Mouse (Mus musculus): ENCODE data around the gene Kif5c.

Kif5c gene

DNA sequence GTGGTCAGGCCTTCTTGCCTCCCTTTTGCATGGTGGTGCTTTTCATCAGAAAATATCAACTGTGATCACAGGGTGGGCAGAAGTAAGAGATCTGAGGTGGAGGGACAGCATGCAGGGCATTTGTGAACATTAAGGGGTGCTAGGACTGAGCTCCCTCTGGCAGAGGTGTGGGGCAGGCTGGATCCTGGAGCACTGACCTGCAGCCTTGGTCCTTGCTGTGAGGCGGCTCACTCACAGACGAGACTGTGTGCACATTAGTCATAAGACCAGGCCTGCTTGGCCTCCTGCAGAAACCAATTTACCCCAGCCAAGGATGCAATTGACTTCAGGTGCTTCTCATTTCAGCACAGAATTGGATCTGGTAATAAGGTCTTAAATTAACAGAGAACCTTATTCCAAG, 128.6 kb downstream of the Kif5c start:
- WGBS = 70% methylated on average over 2 of the region's 2 CpGs

DNA sequence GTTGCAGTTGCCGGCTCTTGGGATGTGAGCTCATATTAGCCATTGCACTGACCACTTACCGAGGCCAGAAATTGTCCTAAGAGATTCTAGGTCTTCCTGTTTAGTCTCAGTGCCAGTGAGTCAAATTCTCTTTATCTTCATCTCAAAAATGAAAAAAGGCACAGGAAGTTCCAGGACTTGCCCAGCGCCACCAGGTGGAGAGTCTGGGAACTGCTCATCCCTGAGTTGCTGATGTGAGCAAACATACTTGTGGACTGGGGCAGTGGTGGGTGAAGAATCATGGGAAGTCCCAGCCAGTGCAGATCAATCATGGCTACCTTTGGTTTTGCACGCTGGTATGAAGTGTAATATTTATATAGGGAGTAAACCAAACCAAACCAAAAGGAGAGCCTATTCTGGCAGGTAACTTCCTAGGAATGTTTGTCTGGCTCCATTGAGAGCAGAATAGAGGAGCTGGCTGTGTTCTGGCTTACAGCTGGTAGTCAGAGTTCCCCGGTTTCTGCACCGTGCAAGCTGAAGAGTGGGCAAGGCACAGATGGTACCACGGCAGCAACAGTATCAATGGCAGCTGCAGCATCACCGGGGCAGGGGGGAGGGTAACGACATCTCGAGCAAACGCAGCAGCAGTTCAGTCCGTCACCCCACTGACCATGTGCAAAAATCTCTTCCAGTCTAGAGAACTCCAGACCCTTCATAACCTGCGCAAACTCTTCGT, 129.7 kb downstream of the Kif5c start:
- 52% methylated on average over 14 of the region's 14 CpGs for WGBS

DNA sequence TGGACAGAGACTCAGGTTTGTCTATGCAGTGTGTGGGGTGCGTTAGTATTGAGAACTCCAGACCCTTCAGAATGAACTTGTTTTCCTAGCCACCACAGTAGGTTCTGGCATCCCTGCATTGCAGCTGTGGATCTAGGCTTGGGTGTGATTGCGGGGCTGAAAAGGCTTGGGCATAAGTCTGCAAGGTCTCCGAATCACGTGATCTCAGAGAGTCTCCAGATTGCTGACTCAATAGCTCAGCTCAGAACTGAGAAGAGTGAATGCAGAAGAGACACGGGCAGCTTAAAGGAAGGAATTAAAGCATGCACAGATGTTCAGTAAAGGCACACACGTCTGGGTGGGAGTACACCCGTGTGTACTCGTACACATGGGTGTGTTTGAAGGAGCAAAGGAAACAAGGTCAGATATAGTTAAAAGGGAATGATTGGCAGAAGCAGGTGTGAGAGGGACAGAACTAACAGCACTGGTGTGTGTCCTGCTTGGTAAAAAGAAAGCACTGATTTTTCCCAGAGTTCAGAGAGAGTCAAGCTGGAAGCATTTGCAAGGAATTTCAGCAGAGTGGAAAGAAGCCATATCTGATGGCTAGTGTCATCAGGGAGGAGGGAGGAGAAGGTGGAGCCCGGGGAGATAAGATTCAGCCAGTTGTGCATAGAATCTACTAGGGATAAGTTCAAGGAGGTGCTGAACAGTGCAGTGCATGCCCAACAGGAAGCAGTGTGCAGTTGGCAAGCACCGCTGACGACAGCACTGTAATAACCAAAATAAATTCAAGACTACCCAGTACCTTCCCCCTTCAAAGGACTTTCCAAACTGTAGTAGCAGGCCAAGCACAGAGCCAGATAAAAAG, 130.9 kb downstream of the Kif5c start:
- WGBS = 53% methylated on average over 11 of the region's 11 CpGs

DNA sequence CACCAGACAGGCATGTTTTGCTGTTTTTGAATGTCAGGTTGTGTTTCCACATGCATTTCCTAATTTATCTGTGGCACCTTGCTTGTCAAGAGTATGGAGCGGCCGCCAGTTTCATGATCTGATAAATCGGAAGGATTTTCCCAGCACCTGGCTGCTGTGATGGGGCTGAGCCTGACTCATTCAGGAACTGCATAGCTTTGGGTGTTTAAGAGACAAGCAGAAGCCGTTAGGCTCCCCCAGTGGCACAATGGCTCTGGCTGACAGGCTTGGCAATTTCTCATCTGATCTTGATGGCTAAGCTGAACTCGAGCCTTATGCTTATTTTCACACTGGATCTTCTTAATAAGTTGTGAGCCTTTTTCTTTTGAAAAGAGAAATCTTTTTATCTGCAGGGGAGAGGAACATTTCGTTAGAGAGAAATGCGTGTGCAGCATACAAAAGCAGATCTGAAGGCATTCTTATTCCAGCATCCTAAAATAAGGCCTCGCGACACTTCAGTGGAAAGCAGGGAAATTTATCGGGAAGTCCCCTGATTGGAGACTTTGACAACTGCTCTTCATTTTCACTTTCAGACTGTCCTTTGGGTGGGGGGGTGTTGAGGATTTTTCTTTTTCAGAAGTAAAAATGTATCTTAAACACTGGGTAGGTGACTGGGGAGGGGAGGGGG, 132.6 kb downstream of the Kif5c start:
- 39% methylated on average over 10 of the region's 10 CpGs for WGBS

DNA sequence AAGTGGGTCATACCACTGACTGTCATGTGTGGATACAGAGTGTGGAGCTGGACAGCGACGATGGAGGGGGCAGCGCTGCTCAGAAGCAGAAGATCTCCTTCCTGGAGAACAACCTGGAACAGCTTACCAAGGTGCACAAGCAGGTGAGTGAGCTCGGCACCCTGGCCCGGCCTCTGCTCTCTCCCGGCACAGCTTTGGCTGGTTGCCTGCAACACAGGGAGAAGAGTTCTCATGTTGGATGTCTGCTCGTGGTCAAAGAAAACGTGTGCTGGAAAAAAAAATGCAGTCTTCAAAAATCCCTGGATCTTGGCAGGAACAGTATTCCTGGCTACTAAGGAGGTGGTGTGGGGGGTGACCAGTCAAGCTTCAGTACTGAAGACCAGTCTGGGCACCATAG, 133.1 kb downstream of the Kif5c start:
- 65% methylated on average over 8 of the region's 8 CpGs for WGBS

DNA sequence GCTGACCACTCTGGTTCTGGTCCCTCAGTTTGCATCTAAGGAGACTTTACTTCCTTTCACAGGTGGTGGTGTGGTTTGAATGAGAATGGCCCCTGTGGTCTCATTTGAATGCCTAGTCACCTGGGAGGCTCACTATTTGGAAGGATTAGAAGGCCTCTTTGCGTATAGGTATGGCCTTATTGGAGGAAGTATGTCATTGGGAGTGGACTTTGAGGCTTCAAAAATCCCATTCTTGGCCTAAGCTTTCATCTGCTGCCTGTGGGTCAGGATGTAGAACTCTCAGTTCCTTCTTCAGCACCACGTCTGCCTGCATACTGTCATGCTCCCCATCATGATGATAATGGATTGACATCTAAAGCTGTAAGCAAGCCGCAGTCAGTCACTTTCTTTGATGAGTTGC, 134.0 kb downstream of the Kif5c start:
- WGBS = 86% methylated on average over 3 of the region's 3 CpGs

DNA sequence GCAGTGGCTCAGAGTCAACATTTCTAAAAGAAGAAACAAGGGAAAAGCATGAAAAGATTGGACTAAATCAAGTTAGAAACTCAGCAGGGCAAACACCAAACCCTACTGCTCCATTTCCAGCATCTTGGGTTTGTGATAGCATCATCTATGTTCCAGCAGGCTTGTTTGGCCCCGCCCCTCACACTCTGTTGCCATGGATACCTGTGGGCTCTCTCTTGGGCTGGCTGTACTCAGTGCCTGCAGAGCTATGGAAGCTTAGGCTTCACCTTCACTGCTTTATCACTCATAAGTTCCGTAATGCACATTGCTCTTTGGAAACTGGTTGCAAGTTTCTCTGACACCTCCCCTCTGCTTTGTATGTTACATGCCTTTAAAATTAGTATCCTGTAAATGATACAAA, 136.0 kb downstream of the Kif5c start:
- 42% methylated on average over 2 of the region's 2 CpGs for WGBS

DNA sequence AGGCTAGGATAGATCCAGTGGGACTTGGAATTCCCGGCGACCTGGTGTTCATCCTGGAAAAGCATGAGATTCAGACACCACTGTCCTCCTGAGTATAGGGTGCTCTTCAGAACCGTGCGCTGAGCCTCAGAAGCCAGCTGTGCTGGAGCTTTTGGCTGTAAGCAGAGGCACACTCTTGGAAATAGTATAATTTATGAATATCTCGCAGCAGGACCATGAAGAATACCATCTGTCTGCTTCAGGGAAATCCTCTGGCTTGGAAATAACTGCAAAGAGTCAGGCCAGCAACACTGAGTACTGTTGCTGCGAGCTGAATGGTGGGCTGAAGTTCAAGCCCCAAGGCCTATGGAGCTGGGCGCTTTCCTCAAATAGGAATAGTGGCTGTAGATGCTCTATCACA, 138.5 kb downstream of the Kif5c start:
- 72% methylated on average over 7 of the region's 7 CpGs for WGBS

DNA sequence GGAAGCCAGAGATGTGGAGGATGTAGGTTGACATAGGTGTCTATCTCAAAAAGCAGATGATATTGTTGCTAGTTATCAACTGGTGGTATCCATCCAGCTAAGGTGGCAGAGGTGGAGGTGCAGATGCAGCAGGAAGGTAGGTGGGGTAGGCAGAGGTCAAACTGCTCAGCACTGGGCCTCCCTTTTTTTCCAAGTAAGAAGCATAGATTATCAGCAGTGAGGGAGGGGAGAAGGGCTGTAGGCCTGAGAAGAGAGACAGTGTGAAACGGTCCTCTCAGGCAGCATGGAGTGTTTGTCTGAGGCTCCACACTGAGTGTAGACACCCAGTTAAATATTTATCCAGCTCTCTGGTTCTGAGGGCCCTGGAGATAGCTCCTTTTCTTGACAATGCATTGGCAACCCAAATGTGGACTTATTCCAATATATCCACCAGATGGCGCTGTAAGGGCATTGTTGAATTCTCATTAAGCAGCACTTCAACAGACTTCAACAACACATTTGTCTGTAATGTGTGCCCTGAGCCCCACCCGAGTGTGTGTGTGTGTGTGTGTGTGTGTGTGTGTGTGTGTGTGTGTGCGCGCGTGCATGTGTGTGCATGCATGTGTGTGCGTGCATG, 145.3 kb downstream of the Kif5c start:
- 34% methylated on average over 7 of the region's 7 CpGs for WGBS

DNA sequence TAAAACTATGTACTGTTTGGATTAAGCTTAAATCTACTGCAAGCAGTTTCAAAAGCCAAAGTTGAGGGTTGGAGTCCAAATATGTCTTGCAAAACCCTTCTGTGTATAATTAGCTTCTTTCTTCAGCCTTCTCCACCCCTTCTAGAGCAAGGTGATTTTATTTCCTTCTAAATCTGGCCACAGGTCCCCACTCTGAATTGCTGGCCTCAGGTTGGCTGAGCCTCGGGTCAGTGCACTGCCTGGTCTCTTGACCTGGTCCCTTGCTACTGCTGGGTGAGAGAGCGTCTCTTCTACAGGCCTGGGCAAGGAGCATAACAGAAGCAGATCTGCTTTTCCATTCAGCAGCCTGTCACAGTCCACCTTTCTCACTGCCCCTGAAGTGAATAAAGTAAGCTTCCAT, 149.8 kb downstream of the Kif5c start:
- 82% methylated on average over 2 of the region's 2 CpGs for WGBS

DNA sequence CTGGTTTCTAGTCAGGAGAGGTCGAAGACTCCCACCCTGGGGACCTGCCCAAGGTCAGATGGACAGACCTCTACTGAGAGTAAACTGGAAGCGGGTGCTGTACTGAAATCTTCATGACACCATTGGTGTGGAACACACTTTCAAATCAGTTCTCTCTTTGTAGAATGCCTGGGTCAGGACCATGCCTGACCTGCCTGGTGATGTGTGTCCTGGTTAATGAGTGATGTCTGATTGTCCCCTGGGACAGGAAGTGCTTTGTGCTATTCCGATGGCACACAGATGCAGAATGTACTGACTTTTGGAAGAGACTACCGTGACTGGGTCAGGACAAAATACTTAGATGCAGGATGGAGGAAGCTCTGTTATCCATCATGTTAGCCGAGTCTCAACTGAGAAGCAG, 151.3 kb downstream of the Kif5c start:
- WGBS = 85% methylated on average over 5 of the region's 5 CpGs

DNA sequence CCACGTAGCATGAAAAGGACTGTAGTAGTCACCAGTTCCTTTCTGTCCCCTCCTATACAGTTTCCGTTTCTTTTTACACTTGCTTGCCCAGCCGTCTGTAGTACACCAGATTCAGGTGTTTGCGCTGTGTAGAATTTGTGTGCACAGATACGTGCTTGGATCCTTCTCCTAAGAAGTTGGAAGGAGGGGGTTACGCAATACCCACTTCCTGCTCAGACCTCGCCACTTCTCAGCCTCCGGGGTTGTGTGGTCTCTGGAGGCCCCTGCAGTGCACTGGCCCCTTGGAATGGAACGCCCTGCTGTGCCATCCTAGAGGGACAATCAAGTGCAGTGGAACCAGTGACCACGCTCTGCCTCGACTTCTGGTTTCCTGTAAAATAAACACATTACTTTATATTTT, 152.1 kb downstream of the Kif5c start:
- 74% methylated on average over 11 of the region's 11 CpGs for WGBS

DNA sequence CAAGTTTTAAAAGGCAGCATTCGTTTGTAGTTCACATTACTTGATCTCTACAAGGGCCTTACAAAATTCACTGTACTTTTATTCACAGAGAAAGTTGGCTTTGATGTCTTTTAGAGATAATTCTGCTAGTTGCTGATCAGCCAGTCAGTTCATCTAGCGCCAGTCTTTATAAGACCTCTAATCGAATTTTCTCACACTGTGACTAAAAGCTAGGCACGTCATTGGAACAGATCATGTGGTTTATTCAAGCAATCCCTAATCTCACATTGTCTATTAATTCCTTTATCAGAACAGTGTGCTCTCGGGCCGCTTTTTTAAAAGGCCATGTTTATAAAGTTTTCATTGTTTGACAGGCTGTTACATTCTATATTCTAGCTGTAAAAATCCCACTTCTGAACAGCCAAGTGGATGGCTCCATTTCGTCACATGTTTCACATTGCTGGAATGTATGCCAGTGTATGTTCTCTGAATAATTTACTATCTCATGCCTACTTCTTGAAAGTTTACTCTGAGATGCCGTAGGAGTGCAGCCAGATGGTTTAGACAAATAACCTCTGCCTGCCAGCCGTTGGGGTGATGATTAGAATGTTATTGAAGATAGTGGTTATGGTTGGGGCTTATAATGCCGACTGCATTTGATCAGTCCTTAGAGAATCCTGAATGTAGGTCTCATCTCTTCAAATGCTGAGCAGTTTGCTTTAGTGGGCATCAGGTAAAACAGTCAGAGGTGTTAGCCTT, 154.3 kb downstream of the Kif5c start:
- 67% methylated on average over 10 of the region's 10 CpGs for WGBS

DNA sequence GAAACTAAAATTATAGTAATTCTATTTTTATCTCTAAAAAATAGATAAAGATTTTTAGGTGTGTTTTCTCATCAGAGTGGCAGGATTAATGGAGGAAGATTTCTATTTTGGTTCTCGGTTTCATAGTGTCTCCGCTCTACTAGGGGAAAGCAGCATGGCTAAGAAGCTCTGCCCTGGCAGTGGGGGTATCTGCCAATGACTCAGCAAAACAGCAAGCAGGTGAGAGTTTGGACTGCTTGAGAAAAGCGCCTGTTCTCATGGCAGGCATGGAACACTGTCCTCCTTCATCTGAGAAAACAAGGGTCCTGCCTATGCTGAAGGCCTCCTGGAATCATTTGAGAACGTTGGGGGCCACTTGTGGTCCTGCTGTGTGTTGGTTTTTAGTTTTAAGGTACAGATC, 156.1 kb downstream of the Kif5c start:
- WGBS = 83% methylated on average over 4 of the region's 4 CpGs

DNA sequence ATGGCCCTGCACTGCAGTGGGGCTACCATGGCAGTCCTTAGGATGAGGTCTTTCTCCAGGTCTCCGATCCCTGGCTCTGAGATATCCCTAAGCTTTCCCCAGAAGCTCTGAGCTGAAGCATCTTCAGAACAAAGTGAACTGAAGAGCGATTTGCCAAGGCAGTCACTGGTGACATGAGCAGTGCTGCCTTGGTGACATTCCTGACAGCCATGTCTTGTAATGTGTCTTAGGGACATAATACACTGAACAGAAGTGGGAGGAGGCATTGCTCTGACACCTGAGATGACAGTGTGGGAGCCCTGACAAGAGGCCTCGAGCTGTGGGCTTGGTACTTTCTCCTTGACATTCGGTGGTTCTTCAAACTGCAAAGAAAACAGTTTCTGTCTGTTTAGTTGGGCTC, 157.3 kb downstream of the Kif5c start:
- WGBS = 67% methylated on average over 4 of the region's 4 CpGs

DNA sequence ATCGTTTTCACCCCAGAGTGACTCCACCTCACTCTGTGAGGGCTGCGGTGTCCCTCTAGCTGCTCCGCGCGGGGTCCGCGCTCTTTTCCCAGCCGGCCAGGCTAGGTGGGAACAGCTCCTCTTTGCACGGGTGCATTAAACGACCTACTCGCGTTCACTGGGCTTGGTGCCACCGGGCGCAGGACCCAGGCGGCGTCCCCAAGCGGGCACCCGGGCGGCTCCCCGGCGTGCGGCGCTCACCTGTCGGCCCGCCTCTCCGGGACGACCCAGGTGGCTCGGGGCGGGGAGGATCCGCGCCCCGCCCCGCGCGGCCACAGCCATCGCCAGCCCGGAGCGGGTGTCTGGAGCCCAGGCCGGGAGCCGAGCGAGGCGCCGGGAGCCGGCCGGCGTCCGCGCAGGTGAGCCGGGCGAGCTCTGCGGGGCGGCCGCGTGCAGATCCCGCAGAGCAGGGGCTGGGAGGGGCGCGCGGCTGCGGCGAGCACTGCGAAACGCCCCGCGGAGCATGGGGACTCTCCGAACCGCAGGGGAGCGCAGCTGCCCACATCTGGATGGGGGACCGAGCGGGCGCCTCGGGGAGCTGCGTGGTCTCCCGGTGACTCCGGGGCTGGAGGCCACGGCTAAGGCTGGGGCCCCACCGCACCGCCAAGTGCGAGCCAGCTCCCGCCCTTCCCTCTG, 168.4 kb downstream of the Kif5c start, which contains the start of gene Lypd6b:
Gene Lypd6b, plus strand, starts transcription at position 313 of the 675 bp plus-strand sequence.
- whole genome bisulfite sequencing = 1% methylated on average over 79 of the region's 79 CpGs

DNA sequence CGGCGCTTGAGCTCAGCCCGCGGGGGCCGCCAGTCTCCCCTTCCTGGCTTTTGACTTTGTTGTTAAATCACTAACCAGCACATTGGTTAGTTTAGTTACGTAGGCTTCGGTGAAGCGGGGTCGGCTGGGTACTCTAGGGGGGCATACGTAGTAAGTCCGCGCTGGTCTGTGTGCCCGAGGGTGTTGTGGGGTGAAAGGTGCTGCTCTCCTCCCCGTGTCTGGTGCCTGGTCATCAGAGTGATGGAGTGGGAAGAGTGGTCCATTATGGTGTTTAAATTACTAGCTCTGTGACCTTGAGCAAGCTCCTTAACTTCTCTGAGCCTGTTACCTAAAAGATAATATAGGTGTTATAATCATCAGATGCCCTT, 168.9 kb downstream of the Kif5c start:
- 3% methylated on average over 14 of the region's 14 CpGs for WGBS

DNA sequence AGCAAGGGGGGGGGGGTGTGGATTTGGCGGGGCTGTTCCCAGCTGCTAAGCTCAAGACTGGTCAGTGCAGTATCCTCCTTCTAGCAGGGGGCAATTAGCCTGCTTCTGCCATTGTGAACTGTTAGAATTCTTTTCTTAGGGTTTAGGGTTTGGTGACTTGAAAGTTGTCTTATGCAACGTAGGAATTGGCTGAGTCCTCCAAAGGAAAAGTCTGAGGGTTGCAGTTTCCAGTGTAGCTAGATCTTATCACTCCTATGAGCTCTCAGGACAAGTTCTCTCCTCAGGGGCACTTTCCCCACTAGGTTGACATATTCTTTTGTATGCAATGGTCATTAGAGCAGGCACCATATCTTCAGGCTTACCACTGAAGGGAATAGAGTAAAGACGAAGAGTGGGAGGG, 169.5 kb downstream of the Kif5c start:
- 29% methylated on average over 3 of the region's 3 CpGs for WGBS

DNA sequence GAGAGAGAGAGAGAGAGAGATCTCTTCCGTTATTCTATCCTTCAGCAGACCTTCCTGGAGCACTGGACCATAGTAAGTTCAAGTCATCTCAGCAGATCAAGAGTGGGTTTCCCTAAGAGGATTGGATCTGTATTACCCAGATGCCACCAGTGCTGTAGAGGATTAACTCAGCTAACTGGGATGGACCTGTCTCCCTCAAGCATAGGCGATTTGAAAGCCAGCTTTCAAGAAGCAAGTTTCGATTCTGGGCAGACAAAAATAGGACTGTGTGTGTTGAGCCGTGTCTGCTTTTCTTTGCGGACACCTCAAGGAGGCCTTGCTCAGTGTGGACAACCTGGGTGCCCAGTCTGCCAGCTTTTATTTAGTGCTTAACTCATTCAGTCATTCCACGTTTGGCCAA, 170.0 kb downstream of the Kif5c start:
- WGBS = 55% methylated on average over 6 of the region's 6 CpGs

DNA sequence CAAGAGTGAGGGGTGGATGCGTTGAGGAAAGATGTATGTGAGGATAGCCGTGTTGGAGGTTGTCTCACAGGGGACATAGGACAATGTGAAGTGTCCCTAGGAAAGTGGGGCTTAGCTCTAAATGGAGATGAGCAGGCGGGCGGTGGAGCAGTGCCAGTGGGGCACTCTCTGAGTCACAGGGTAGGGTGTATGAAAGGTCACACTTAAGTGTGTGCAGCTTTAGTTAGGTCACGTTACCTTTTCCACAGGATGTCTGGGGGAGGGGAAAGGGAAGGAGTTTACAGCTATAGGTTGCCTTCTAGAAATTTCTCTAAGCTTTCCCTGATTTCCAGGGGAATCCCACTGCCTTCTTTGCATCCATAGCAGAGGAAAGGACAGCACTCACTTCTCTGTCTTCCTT, 170.4 kb downstream of the Kif5c start:
- 79% methylated on average over 5 of the region's 5 CpGs for WGBS

All from cerebral cortex, adult 2 months (tissue).